Mouse (Mus musculus): ENCODE results near the gene Ube2v1.
A peak's percentile ranks its signal among the peaks of the same experiment; 100 is the strongest.
"Not testable (repeated sequence)": the region's sequence is repeated elsewhere in the genome, so short reads cannot be mapped to it uniquely, and the experiment has no call there.

Gene Ube2v1

GRCm38 (mm10) chr2:167654911-167655600 is 23.2 kb upstream of the Ube2v1 start:
- no peak for DNase-seq (ENCODE audit: low read depth, low spot score)

DNA sequence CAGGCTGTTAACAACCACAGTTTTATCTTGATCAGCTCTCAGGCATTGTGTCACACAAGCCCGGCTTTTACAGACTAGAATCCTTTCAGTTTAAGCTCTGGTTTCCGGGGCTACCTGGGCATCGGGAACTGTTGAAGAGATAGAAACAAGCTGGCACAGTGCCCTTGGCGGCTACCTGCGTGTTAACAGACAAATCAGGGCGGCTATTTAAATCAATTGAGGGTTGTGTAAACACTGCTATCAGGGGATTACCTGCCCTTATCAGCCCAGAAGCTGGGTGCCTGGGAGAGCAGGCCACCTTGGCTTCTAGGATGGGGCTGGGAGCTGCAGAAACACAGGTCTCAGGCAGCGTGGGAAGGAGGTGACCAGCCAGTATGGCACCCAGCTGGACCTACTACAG is 20.8 kb upstream of the Ube2v1 start:
- no peak for DNase-seq (ENCODE audit: low read depth, low spot score)

DNA sequence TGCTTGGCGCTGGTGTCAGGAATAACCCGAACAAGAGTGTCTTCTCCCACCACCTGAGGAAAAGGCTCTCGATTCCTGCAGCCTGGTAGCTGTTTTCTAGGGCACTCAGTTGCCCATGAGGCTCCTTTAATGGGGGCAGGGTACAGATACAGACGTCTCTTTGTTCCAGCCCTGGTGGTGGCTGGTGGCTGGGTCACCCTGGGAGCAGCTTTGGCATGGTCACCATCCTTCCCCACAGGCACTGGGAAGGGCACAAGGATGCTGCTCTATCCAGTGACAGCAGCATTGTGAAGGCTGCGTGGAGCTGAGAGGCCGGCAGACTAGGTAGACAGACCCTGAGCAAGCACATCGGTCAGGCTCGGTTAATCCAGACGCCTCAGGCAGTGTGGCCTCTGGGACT is 19.7 kb upstream of the Ube2v1 start:
- DNase-seq (ENCODE audit: low read depth, low spot score), result no peak

DNA sequence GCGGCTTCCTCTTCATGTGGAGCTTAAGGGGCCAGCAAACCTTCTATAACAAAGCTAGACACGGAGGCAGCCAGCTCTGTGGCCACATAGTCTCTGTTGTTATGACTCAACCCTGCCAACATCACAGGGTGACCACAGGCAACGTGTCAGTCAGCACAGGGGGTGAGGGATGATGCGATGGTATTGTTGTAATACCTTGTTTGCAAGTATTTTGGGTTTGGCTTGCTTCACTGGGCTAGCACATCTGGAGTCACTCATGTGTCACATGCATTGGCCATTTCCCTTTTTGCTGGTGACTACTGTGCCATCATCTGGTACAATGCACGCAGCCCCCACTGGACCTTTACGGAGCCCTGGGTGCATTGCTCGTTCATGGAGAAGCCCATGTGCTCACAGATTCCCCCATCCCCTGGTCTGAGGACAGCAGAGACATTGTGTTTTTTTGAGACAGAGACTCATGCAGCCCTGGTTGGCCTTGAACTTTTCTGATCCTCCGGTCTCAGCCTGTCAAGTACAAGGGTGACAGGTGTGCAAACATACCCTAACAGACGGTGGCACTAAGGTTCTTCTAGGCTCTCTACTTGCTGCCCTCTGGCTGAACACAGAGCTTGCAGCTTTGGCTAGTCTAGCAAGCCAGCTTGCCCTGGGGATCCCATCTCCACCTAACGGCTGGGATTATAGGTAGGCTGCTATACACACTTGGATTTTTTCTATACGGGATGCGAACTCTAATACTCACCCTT is 17.6 kb upstream of the Ube2v1 start:
- DNase-seq (ENCODE audit: low read depth, low spot score), result no peak

DNA sequence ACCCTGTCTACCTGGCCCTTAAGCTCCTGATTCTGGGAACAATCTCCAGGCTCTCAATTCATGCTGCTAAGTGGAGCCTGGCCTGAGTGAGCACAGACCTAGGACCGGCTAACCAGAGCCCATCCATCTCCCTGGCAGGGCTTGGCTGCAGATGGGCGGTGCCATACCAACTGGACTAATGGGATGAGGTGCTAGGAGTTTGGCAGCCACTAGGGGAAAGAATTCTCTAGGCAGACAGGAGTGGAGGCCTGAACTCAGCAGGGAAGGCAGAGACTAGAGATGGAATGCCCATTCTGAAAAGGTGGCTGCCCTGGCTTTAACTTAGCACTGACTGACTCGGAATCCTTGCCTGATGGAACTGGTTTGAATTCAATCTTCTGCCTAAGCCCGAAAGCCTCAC is 14.5 kb upstream of the Ube2v1 start:
- DNase-seq (ENCODE audit: low read depth, low spot score), result no peak

- not testable (repeated sequence) for DNase-seq (ENCODE audit: low read depth, low spot score)
These were observed 11.6 kb upstream of the Ube2v1 start for GRCm38 (mm10) chr2:167643356-167644052.

DNA sequence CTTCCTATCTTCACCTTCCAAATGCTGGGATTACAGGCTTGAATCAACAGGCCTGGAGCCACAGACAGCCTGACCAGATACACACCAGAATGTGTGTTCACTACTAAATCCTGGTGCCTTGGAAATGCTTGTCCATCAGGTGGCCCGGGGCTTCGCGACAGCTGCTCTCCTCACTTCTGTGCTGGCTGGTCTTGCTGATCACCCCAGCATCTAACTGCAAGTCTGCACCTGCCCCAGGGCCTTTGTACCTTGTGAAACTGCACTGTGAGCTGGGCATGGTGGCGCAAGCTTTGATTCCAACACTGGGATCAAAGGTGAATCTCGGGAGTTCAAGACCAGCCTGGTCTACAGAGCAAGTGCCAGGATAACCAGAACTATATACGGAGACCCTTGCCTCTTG is 10.3 kb upstream of the Ube2v1 start:
- DNase-seq (ENCODE audit: low read depth, low spot score), result no peak

GRCm38 (mm10) chr2:167641337-167641736 is 9.4 kb upstream of the Ube2v1 start:
- DNase-seq (ENCODE audit: low read depth, low spot score), result peak; percentile 39

DNA sequence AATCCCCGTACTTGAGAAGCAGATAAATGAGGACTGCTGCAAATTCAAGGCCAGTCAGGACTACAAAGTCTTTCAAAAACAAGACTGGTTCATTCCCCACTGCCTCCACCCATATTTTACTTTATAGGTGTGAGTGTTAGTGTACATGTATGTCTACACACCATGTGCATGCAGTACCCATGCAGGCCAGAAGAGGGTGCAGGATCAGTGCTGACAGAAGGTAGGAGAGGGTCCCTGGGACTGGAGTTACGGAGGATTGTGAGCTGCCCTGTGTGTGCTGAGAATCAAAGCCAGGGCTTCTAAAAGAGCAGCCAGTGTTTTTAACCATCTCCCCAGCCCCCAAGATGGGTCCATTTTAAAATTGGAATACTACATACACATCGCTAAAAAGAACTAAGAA is 8.4 kb upstream of the Ube2v1 start:
- DNase-seq (ENCODE audit: low read depth, low spot score), result peak; percentile 54

DNA sequence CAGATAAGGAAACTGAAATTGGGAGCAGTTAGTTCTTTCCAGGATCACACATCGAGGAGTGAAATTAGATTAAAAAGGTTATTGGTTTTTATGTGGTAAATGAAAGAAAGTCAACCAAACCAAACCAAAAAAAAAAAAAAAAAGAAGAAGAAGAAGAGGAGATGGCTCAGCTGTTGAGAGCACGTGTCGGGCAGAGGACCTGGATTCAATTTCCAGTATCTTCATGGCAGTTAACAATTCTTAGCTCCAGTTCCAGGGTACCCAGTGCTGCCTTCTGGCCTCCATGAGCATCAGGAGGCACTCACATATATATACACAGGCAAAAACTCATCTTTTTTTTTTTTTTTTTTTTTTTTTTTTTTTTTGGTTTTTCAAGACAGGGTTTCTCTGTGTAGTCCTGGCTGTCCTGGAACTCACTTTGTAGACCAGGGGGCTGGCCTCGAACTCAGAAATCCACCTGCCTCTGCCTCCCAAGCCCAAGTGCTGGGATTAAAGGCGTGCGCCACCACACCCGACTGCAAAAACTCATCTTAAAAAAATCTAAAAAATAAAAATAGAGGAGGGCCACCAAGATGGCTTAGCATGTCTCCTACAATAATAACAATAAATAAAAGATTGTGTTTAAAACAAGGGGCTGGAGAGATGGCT is 3.1 kb upstream of the Ube2v1 start:
- DNase-seq (ENCODE audit: low read depth, low spot score), result no peak

DNA sequence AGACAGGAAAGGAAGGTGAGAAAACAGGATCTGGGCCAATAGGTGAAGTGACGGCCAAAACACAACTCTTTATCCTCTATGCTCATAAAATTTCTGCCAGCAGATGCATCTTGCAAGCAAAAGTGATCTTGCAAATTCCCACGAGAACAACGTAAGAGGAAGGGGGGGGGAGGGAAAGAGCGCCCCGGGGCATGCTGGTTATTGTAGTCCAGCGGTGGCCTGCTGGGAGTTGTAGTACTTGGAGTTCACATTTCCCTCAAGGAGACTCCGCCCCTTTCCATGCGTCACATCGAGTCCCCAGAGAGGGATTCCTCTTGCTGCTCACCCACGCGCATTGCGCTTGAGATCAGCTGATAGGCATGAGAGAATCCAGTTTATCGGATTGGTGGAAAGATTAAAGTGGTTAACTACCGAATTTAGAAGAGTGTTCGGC is 2.5 kb upstream of the Ube2v1 start:
- DNase-seq (ENCODE audit: low read depth, low spot score), result peak; percentile 99

GRCm38 (mm10) chr2:167633537-167633872 is 1.6 kb upstream of the Ube2v1 start:
- DNase-seq (ENCODE audit: low read depth, low spot score), result no peak

- no peak for DNase-seq (ENCODE audit: low read depth, low spot score)
These were observed 1.0 kb upstream of the Ube2v1 start for GRCm38 (mm10) chr2:167632731-167633536.

GRCm38 (mm10) chr2:167631181-167631590 is 709 bp downstream of the Ube2v1 start:
- DNase-seq (ENCODE audit: low read depth, low spot score), result no peak

GRCm38 (mm10) chr2:167630421-167630820 is 1.5 kb downstream of the Ube2v1 start:
- no peak for DNase-seq (ENCODE audit: low read depth, low spot score)

DNA sequence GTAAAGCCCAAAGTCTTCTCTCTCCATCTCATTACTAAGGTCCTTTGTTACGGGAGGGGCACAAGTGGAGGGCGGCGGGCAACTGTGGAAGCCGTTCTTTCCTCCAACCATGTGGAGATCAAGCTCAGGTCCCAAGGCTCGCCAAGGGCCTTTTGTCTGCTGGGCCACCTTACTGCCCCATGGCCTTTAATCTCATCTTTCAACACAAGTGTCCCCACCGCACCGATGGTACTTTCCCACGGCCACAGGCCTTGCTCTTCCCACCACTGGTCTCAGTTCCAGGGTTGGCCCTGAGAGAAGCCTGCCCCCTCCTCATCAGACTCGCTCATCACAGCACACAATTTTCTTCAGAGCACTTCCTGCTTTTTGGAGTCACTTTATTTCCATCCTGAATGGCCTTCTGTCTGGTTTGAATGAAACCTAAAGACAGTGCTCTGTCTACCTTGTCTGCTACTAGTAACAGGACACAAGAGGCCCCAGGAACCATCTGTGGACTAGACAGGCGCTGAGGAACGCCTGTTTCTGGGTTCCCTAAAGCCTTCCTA is 2.2 kb downstream of the Ube2v1 start:
- DNase-seq (ENCODE audit: low read depth, low spot score), result no peak

DNA sequence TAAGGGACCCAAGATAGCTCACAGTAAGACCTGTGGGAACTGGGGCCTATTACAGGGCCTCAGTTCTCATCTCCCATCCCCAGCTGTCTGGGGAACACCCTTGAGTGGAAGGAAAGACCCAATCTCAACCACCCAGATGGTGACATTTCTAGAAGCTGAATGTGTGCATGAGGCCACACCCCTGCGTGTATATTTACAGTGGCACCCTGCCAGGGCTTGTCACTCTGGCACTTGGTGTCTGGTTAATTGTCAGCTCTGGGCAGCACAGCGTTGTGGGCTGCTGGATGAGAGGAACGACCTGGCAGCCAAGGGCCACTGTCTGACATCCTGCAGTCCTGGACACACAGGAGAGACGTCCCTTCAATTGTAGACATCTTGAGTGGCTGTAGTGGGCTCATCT is 3.0 kb downstream of the Ube2v1 start:
- DNase-seq (ENCODE audit: low read depth, low spot score), result no peak

DNA sequence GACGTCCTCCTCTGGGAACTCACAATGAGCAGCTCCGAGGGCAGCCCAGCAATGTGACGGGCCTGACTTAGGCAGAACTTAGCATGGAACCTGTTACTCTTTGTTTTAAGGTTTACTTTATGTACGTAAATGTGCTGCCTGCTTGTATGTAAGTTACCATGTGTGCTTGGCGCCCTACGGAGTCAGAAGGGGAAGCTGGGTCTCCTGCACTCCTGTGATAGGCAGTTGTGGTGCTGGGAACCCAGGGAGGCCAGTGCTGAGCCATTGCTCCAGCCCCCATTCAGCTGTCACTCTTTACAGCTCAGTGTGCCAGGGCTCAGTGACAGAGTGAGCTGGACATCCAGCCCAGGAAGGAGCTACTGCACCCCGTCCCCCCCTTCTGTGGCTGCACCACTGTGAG is 4.9 kb downstream of the Ube2v1 start:
- no peak for DNase-seq (ENCODE audit: low read depth, low spot score)

DNA sequence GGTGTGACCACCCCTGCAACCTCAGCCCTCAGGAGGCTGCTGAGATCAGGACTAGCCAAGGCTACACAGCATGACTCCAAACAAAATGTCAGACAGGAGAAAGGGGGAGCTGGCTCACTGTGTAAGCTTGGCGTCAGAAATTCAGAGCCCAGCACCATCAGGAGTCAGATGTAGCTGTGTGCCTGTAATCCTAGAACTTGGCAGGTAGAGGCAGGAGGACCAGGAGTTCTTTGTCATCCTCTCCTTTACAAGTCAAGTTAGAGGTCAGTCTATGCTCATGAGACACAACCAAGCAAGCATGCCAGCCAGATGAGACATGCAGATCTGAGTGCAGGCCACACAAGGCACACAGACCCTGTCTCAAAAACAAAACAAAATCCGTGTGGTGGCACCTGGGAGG is 6.2 kb downstream of the Ube2v1 start:
- no peak for DNase-seq (ENCODE audit: low read depth, low spot score)

DNA sequence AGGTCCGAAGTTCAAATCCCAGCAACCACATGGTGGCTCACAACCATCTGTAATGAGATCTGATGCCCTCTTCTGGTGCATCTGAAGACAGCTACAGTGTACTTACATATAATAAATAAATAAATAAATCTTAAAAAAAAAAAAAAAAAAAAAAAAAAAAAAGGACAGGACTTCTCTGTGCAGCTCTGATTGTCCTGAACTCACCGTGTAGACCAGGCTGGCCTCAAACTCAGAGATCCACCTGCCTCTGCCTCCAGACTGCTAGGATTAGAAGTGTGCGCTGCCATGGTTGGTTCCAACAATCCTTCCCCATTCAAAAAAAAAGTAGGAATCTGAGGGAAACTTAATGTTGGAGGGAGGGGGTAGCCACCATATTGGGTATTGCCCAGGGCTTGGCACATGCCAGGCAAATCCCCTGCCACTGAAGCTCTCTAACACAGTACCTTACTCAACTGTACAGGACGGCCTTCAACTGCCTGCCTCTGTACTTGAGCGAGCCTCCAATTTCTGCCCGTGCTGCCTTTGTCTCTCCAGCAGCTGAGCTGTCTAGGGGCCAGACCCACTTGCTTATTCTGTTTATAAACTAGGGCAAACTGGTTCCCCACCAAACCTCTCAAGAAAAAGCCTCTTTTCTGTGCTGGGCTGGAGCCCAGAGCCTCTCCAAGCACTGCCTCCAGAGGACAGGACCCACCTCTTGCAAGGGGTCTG is 7.4 kb downstream of the Ube2v1 start:
- no peak for DNase-seq (ENCODE audit: low read depth, low spot score)

DNA sequence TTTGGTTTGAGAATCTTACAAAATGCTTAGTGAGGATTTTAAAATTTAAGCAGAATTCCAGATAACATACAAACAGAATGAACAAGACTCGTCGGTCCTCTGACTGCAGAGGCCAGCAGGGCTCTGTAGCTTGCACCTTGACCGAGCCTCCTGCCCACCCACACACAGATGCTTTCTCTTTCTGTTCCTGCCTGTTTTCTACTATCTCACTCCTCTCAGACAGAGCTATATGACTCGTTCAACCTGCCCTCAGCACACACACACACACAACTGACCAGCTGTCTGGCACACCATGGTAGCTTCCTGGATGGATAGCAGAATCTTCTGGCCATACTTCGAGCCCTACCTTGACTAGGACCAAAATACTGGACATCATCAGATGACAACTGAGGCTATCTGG is 8.9 kb downstream of the Ube2v1 start:
- DNase-seq (ENCODE audit: low read depth, low spot score), result peak; percentile 24

Data from CD4-positive helper T cell, adult 2 months (primary cell).